Mouse (Mus musculus): ENCODE results near the gene Car10.

GRCm38 (mm10) chr11:93230057-93230456, 132.2 kb downstream of the Car10 start:
- TF ChIP-seq CHD2 (IDR thresholded peaks at IDR 0.05; ENCODE audit: low read length) (no peak), MAX (IDR thresholded peaks at IDR 0.05; ENCODE audit: low read length) (no peak), MAZ (IDR thresholded peaks at IDR 0.05; ENCODE audit: low read depth, low read length) (no peak), TCF12 (IDR thresholded peaks at IDR 0.05; ENCODE audit: low read depth, low read length) (no peak), CTCF (IDR thresholded peaks at IDR 0.05 in 2 of 3, conservative IDR thresholded peaks at IDR 0.05 in 1 of 3; ENCODE audit: control insufficient read depth in 1 of 3, insufficient read depth in 1 of 3, low read depth in 2 of 3, low read length in 3 of 3, poor library complexity in 1 of 3, severe bottlenecking in 1 of 3) (no peak), ZC3H11A (IDR thresholded peaks at IDR 0.05; ENCODE audit: low read depth, low read length) (no peak), ELF1 (IDR thresholded peaks at IDR 0.05; ENCODE audit: low read depth, low read length) (no peak), E2F4 (IDR thresholded peaks at IDR 0.05; ENCODE audit: borderline replicate concordance, low read depth, low read length) (no peak), GATA1 (IDR thresholded peaks at IDR 0.05; ENCODE audit: low read depth, low read length) (no peak), POLR2A (IDR thresholded peaks at IDR 0.05; ENCODE audit: control insufficient read depth in 1 of 2, insufficient read depth in 1 of 2, low read depth in 1 of 2, low read length in 2 of 2, poor library complexity in 1 of 2) (no peak), UBTF (IDR thresholded peaks at IDR 0.05; ENCODE audit: borderline replicate concordance, insufficient read depth, low read depth, low read length) (no peak), GABPA (IDR thresholded peaks at IDR 0.05; ENCODE audit: low read depth, low read length) (no peak)

Measured in MEL (cell line).